Mouse (Mus musculus) heart, embryonic 16.5 days (tissue): ENCODE results near the gene Atp5k. TPM values are rescaled to one million over a fixed set of nuclear protein-coding genes. Genes with fewer than 3 reads are reported as not detected.

ENCODE experiments used
- ATAC-seq: fragments of 200-750 bp; cut with Nextera tagmentation; replicated peaks from 2 replicates; pipeline ENCODE4 v1.8.0; 2017; ENCODE audit warnings: moderate number of reproducible peaks; ENCODE audit not compliant: insufficient read depth, low FRiP score; ENCODE audit errors: extremely low read depth
- H3K27ac ChIP-seq: fragments of 300-500 bp; sonication (generic); 2 replicates; pipeline ENCODE4 v1.5.1; 2014; ENCODE audit warnings: mild to moderate bottlenecking, low read length, control low read depth, moderate library complexity
- H3K27me3 ChIP-seq: fragments of 300-500 bp; sonication (generic); 2 replicates; pipeline ENCODE4 v1.6.1; 2014; ENCODE audit warnings: low read length, mixed read lengths; ENCODE audit not compliant: control insufficient read depth, insufficient read depth
- H3K36me3 ChIP-seq: fragments of 300-500 bp; sonication (generic); 2 replicates; pipeline ENCODE4 v1.6.1; 2014; ENCODE audit not compliant: control insufficient read depth, insufficient read depth
- H3K4me1 ChIP-seq: fragments of 300-500 bp; sonication (generic); 2 replicates; pipeline ENCODE4 v1.6.1; 2014; ENCODE audit warnings: low read length, mixed read lengths; ENCODE audit not compliant: control insufficient read depth, insufficient read depth
- H3K4me2 ChIP-seq: fragments of 300-500 bp; sonication (generic); 2 replicates; pipeline ENCODE4 v1.6.1; 2014; ENCODE audit warnings: low read depth, mild to moderate bottlenecking, control low read depth, low read length
- H3K4me3 ChIP-seq: fragments of 300-500 bp; sonication (generic); 2 replicates; pipeline ENCODE4 v1.5.1; 2014; ENCODE audit warnings: mild to moderate bottlenecking, control low read depth, low read length
- H3K9ac ChIP-seq: fragments of 300-500 bp; sonication (generic); 2 replicates; pipeline ENCODE4 v1.6.1; 2014; ENCODE audit warnings: low read length, control low read depth
- H3K9me3 ChIP-seq: fragments of 300-500 bp; sonication (generic); replicated peaks from 2 replicates; pipeline ENCODE4 v1.6.1; 2016; ENCODE audit warnings: low read length; ENCODE audit not compliant: control insufficient read depth
- WGBS: fragments of 180-500 bp; shearing (Covaris S2); extraction: QIAGEN DNeasy Blood & Tissue Kit; methylation state at CpG from one replicate; pipeline ENCODE4 v1.1.7; 2014; 5-methylcytosine and 5-hydroxymethylcytosine counted together
- polyA plus RNA-seq: library from polyadenylated mRNA; unstranded; fragments of >200 nt; fragmentation: Nextera tagmentation; extraction: Ambion mirVana; gene quantifications from 2 replicates; pipeline ENCODE4 v1.2.1, GENCODE M21; 2015

Atp5k gene
- polyA plus RNA-seq, 1 experiment from 2014 or later = 740 TPM

- Histone ChIP-seq H3K27me3 (no peaks in the 10 kb centered on the region), H3K4me1 (peaks cover 40% of the 10 kb centered on the region), H3K9ac (peak within 1 kb of the TSS; percentile 99), H3K9me3 (no peaks in the 10 kb centered on the region), H3K4me2 (peak within 1 kb of the TSS; percentile 96), H3K36me3 (no peaks in the 10 kb centered on the region; the same call in 1 of the 2 replicates), H3K27ac (peak within 1 kb of the TSS; percentile 73), H3K4me3 (peak within 1 kb of the TSS; percentile 99)
- ATAC-seq = peak; percentile 98
- under 1% methylated on average over 61 of the region's 62 CpGs for WGBS
Observed at GRCm38 (mm10) chr5:108461082-108462065, 27.1 kb upstream of the Atp5k start, which contains the start of gene Pcgf3. Pcgf3 (plus strand) TSS chr5:108461232.

GRCm38 (mm10) chr5:108460461-108460860 lies 26.2 kb upstream of the Atp5k start:
- H3K4me2 ChIP-seq = peak overlapping the region; percentile 96
- H3K27ac ChIP-seq = no peak overlapping the region
- H3K9ac ChIP-seq = peak overlapping the region; percentile 99
- H3K27me3 ChIP-seq = no peaks in the 10 kb centered on the region
- no peaks in the 10 kb centered on the region; the same call in 1 of the 2 replicates for H3K36me3 ChIP-seq
- H3K4me1 ChIP-seq = peaks cover 31% of the 10 kb centered on the region
- H3K4me3 ChIP-seq = peak overlapping the region; percentile 99
- WGBS = 36% methylated on average over 6 of the region's 6 CpGs
- no peak for ATAC-seq
- no peaks in the 10 kb centered on the region for H3K9me3 ChIP-seq

GRCm38 (mm10) chr5:108458706-108459105 lies 24.5 kb upstream of the Atp5k start:
- H3K4me3 ChIP-seq = no peak overlapping the region
- no peaks in the 10 kb centered on the region for H3K27me3 ChIP-seq
- H3K4me2 ChIP-seq = no peak overlapping the region
- no peak for ATAC-seq
- WGBS = 62% methylated on average over 2 of the region's 2 CpGs
- H3K9ac ChIP-seq = no peak overlapping the region
- no peak overlapping the region for H3K27ac ChIP-seq
- H3K4me1 ChIP-seq = peaks cover 18% of the 10 kb centered on the region
- no peaks in the 10 kb centered on the region for H3K36me3 ChIP-seq
- H3K9me3 ChIP-seq = no peaks in the 10 kb centered on the region

- Histone ChIP-seq H3K9ac (no peak overlapping the region), H3K36me3 (no peaks in the 10 kb centered on the region), H3K9me3 (no peaks in the 10 kb centered on the region), H3K4me2 (no peak overlapping the region), H3K4me3 (no peak overlapping the region), H3K27me3 (no peaks in the 10 kb centered on the region), H3K27ac (no peak overlapping the region), H3K4me1 (peaks cover 5% of the 10 kb centered on the region)
- WGBS = 53% methylated on average over 3 of the region's 3 CpGs
- ATAC-seq = no peak
Observed at GRCm38 (mm10) chr5:108454094-108454493, 19.8 kb upstream of the Atp5k start.

- peaks cover 5% of the 10 kb centered on the region for H3K4me1 ChIP-seq
- no peaks in the 10 kb centered on the region for H3K36me3 ChIP-seq
- H3K9ac ChIP-seq = no peak overlapping the region
- H3K9me3 ChIP-seq = no peaks in the 10 kb centered on the region
- ATAC-seq = no peak
- no peak overlapping the region for H3K4me3 ChIP-seq
- WGBS = 69% methylated on average over 1 of the region's 1 CpGs
- no peak overlapping the region for H3K4me2 ChIP-seq
- no peaks in the 10 kb centered on the region for H3K27me3 ChIP-seq
- H3K27ac ChIP-seq = no peak overlapping the region
Observed at GRCm38 (mm10) chr5:108452422-108452821, 18.2 kb upstream of the Atp5k start.

GRCm38 (mm10) chr5:108451611-108452010 lies 17.4 kb upstream of the Atp5k start:
- Histone ChIP-seq H3K4me1 (peaks cover 5% of the 10 kb centered on the region), H3K9ac (no peak overlapping the region), H3K36me3 (no peaks in the 10 kb centered on the region), H3K4me3 (no peak overlapping the region), H3K27ac (no peak overlapping the region), H3K4me2 (no peak overlapping the region), H3K27me3 (no peaks in the 10 kb centered on the region), H3K9me3 (no peaks in the 10 kb centered on the region)
- 79% methylated on average over 1 of the region's 1 CpGs for WGBS
- no peak for ATAC-seq

GRCm38 (mm10) chr5:108450837-108451540 lies 16.7 kb upstream of the Atp5k start:
- Histone ChIP-seq H3K4me2 (no peak overlapping the region), H3K9me3 (no peaks in the 10 kb centered on the region), H3K9ac (no peak overlapping the region), H3K4me3 (no peak overlapping the region), H3K27ac (no peak overlapping the region), H3K27me3 (no peaks in the 10 kb centered on the region), H3K36me3 (no peaks in the 10 kb centered on the region), H3K4me1 (peaks cover 5% of the 10 kb centered on the region)
- no peak for ATAC-seq
- 77% methylated on average over 8 of the region's 8 CpGs for WGBS

- peak within 1 kb of the TSS; percentile 50 for H3K4me3 ChIP-seq
- no peaks in the 10 kb centered on the region for H3K9me3 ChIP-seq
- 7% methylated on average over 24 of the region's 24 CpGs for WGBS
- H3K27me3 ChIP-seq = no peaks in the 10 kb centered on the region
- H3K36me3 ChIP-seq = no peaks in the 10 kb centered on the region
- peak within 1 kb of the TSS; percentile 19; the same call in 1 of the 2 replicates for H3K27ac ChIP-seq
- peak within 1 kb of the TSS; percentile 70 for H3K4me2 ChIP-seq
- peaks cover 5% of the 10 kb centered on the region for H3K4me1 ChIP-seq
- H3K9ac ChIP-seq = peak within 1 kb of the TSS; percentile 66
- peak; percentile 92 for ATAC-seq
Observed at GRCm38 (mm10) chr5:108448785-108449668, 14.8 kb upstream of the Atp5k start, which contains the start of gene Mfsd7a. Mfsd7a (minus strand) TSS chr5:108448891.
